Mouse (Mus musculus) neural tube, embryonic 11.5 days (tissue): ENCODE results near the gene Serbp1. TPM values are rescaled to one million over a fixed set of nuclear protein-coding genes. Genes with fewer than 3 reads are reported as not detected.

Experiments
- ATAC-seq: fragments of 200-750 bp; cut with Nextera tagmentation; 2 replicates; pipeline ENCODE4 v1.8.0; 2017; ENCODE audit warnings: moderate number of reproducible peaks, mild to moderate bottlenecking, moderate TSS enrichment, moderate library complexity; ENCODE audit not compliant: insufficient read depth, low FRiP score, low TSS enrichment
- DNase-seq: peaks from one replicate; pipeline ENCODE4 v3.0.0-alpha.2; 2015; ENCODE audit warnings: low spot score
- H3K27ac ChIP-seq: fragments of 300-500 bp; sonication (generic); 2 replicates; pipeline ENCODE4 v1.5.1; 2014; ENCODE audit warnings: low read depth, mild to moderate bottlenecking, low read length
- H3K27me3 ChIP-seq: fragments of 300-500 bp; sonication (generic); 2 replicates; pipeline ENCODE4 v1.6.1; 2014; ENCODE audit warnings: mild to moderate bottlenecking, low read length, mixed read lengths; ENCODE audit not compliant: control insufficient read depth, insufficient read depth
- H3K36me3 ChIP-seq: fragments of 300-500 bp; sonication (generic); 2 replicates; pipeline ENCODE4 v1.6.1; 2014; ENCODE audit warnings: mild to moderate bottlenecking, low read length, moderate library complexity, mixed read lengths; ENCODE audit not compliant: control insufficient read depth, insufficient read depth
- H3K4me1 ChIP-seq: fragments of 300-500 bp; sonication (generic); 2 replicates; pipeline ENCODE4 v1.6.1; 2014; ENCODE audit warnings: low read length, mixed read lengths; ENCODE audit not compliant: control insufficient read depth, insufficient read depth
- H3K4me2 ChIP-seq: fragments of 300-500 bp; sonication (generic); 2 replicates; pipeline ENCODE4 v1.6.1; 2014; ENCODE audit warnings: low read depth, mild to moderate bottlenecking, moderate library complexity
- H3K4me3 ChIP-seq: fragments of 300-500 bp; sonication (generic); 2 replicates; pipeline ENCODE4 v1.5.1; 2014; ENCODE audit warnings: low read depth, low read length
- H3K9ac ChIP-seq: fragments of 300-500 bp; sonication (generic); 2 replicates; pipeline ENCODE4 v1.6.1; 2014; ENCODE audit warnings: mild to moderate bottlenecking, low read length
- H3K9me3 ChIP-seq: fragments of 300-500 bp; sonication (generic); 2 replicates; pipeline ENCODE4 v1.6.1; 2016; ENCODE audit warnings: low read length; ENCODE audit not compliant: control insufficient read depth
- WGBS: fragments of 180-500 bp; shearing (Covaris S2); extraction: QIAGEN DNeasy Blood & Tissue Kit; methylation state at CpG from one replicate; pipeline ENCODE4 v1.1.7; 2014; 5-methylcytosine and 5-hydroxymethylcytosine counted together
- polyA plus RNA-seq: library from polyadenylated mRNA; unstranded; fragments of >200 nt; fragmentation: Nextera tagmentation; extraction: Ambion mirVana; gene quantifications from 2 replicates; pipeline ENCODE4 v1.2.1, GENCODE M21; 2014

Gene Serbp1
- 502 and 588 TPM in 2 replicates for polyA plus RNA-seq

- Histone ChIP-seq H3K4me1 (no peaks in the 10 kb centered on the region), H3K4me3 (no peak within 1 kb of the TSS), H3K27me3 (no peaks in the 10 kb centered on the region), H3K4me2 (no peak within 1 kb of the TSS), H3K36me3 (no peaks in the 10 kb centered on the region), H3K9me3 (no peaks in the 10 kb centered on the region), H3K27ac (no peak within 1 kb of the TSS), H3K9ac (no peak within 1 kb of the TSS)
- 24% methylated on average over 12 of the region's 12 CpGs for WGBS
- DNase-seq (no peak), ATAC-seq (no peak)
These were observed at the start of gene Serbp1 for GRCm38 (mm10) chr6:67237977-67238376. TSS of gene Serbp1 (plus strand) at chr6:67238176.

GRCm38 (mm10) chr6:67193591-67193990 lies 44.4 kb upstream of the Serbp1 start:
- no peak overlapping the region for H3K27ac ChIP-seq
- no peak overlapping the region for H3K9ac ChIP-seq
- H3K9me3 ChIP-seq = no peaks in the 10 kb centered on the region
- no peaks in the 10 kb centered on the region for H3K27me3 ChIP-seq
- DNase-seq (no peak), ATAC-seq (no peak)
- no peak overlapping the region for H3K4me2 ChIP-seq
- H3K4me3 ChIP-seq = no peak overlapping the region
- H3K36me3 ChIP-seq = no peaks in the 10 kb centered on the region
- WGBS = 76% methylated on average over 2 of the region's 2 CpGs
- no peaks in the 10 kb centered on the region for H3K4me1 ChIP-seq

- Histone ChIP-seq H3K27ac (no peak overlapping the region), H3K27me3 (no peaks in the 10 kb centered on the region), H3K9ac (no peak overlapping the region), H3K9me3 (no peaks in the 10 kb centered on the region), H3K4me2 (no peak overlapping the region), H3K4me3 (no peak overlapping the region), H3K4me1 (no peaks in the 10 kb centered on the region), H3K36me3 (no peaks in the 10 kb centered on the region)
- no peak for ATAC-seq
- WGBS = 95% methylated on average over 6 of the region's 6 CpGs
- no peak for DNase-seq
These were observed 43.4 kb upstream of the Serbp1 start for GRCm38 (mm10) chr6:67194606-67195005.

GRCm38 (mm10) chr6:67195148-67195611 lies 42.8 kb upstream of the Serbp1 start:
- no peaks in the 10 kb centered on the region for H3K4me1 ChIP-seq
- DNase-seq = peak; percentile 28

GRCm38 (mm10) chr6:67196821-67197220 lies 41.2 kb upstream of the Serbp1 start:
- Histone ChIP-seq H3K9me3 (no peaks in the 10 kb centered on the region), H3K4me3 (no peak overlapping the region), H3K27ac (no peak overlapping the region), H3K4me2 (no peak overlapping the region), H3K27me3 (no peaks in the 10 kb centered on the region), H3K4me1 (no peaks in the 10 kb centered on the region), H3K9ac (no peak overlapping the region), H3K36me3 (no peaks in the 10 kb centered on the region)
- WGBS = 94% methylated on average over 6 of the region's 6 CpGs
- DNase-seq (no peak), ATAC-seq (no peak)

More at GRCm38 (mm10) chr6:67195148-67195611, 42.8 kb upstream of the Serbp1 start:
- H3K4me3 ChIP-seq = no peak overlapping the region
- 15% methylated on average over 7 of the region's 7 CpGs for WGBS
- H3K27ac ChIP-seq = no peak overlapping the region
- ATAC-seq = no peak
- no peaks in the 10 kb centered on the region for H3K36me3 ChIP-seq
- H3K4me2 ChIP-seq = no peak overlapping the region
- H3K9ac ChIP-seq = no peak overlapping the region
- H3K9me3 ChIP-seq = no peaks in the 10 kb centered on the region
- H3K27me3 ChIP-seq = no peaks in the 10 kb centered on the region

- Histone ChIP-seq H3K27me3 (no peaks in the 10 kb centered on the region), H3K9me3 (no peaks in the 10 kb centered on the region), H3K27ac (no peak overlapping the region), H3K4me3 (no peak overlapping the region), H3K9ac (no peak overlapping the region), H3K36me3 (no peaks in the 10 kb centered on the region), H3K4me1 (no peaks in the 10 kb centered on the region), H3K4me2 (no peak overlapping the region)
- DNase-seq (no peak), ATAC-seq (no peak)
- WGBS = 27% methylated on average over 4 of the region's 4 CpGs
These were observed 39.9 kb upstream of the Serbp1 start for GRCm38 (mm10) chr6:67198085-67198484.

GRCm38 (mm10) chr6:67200715-67201322 lies 37.2 kb upstream of the Serbp1 start:
- Histone ChIP-seq H3K4me1 (no peaks in the 10 kb centered on the region), H3K36me3 (no peaks in the 10 kb centered on the region), H3K27me3 (no peaks in the 10 kb centered on the region), H3K9ac (no peak overlapping the region), H3K4me3 (no peak overlapping the region), H3K27ac (no peak overlapping the region), H3K4me2 (no peak overlapping the region), H3K9me3 (no peaks in the 10 kb centered on the region)
- DNase-seq (no peak), ATAC-seq (no peak)
- WGBS = 51% methylated on average over 5 of the region's 5 CpGs

GRCm38 (mm10) chr6:67205081-67206037 lies 32.6 kb upstream of the Serbp1 start:
- DNase-seq (no peak), ATAC-seq (no peak)
- Histone ChIP-seq H3K27me3 (no peaks in the 10 kb centered on the region), H3K27ac (no peak overlapping the region), H3K9ac (no peak overlapping the region), H3K4me1 (no peaks in the 10 kb centered on the region), H3K36me3 (no peaks in the 10 kb centered on the region), H3K9me3 (no peaks in the 10 kb centered on the region), H3K4me3 (no peak overlapping the region), H3K4me2 (no peak overlapping the region)
- 79% methylated on average over 35 of the region's 35 CpGs for WGBS
